Mouse (Mus musculus) kidney, adult 2 months (tissue): Measurements from ENCODE around the gene Gli3. TPM values are rescaled to one million over a fixed set of nuclear protein-coding genes. Genes with fewer than 3 reads are reported as not detected.

ENCODE experiments used
- DNase-seq: peaks from one replicate; pipeline ENCODE4 v3.0.0; 2021
- H3K27ac ChIP-seq: fragments of 200-500 bp; 2 replicates; pipeline ENCODE4 v1.5.1; 2012; ENCODE audit warnings: low read depth, low read length, control low read depth, inconsistent platforms; ENCODE audit not compliant: insufficient read depth
- H3K27me3 ChIP-seq: fragments of 200-500 bp; replicated peaks from 2 replicates; pipeline ENCODE4 v1.6.1; 2012; ENCODE audit warnings: mild to moderate bottlenecking, moderate library complexity, low read length, inconsistent platforms; ENCODE audit not compliant: control insufficient read depth, insufficient read depth
- H3K36me3 ChIP-seq: fragments of 200-500 bp; 2 replicates; pipeline ENCODE4 v1.6.1; 2012; ENCODE audit warnings: mild to moderate bottlenecking, moderate library complexity, low read length, inconsistent platforms; ENCODE audit not compliant: control insufficient read depth, insufficient read depth
- H3K4me1 ChIP-seq: fragments of 200-500 bp; 2 replicates; pipeline ENCODE4 v1.6.1; 2011; ENCODE audit warnings: low read length; ENCODE audit not compliant: control insufficient read depth, insufficient read depth
- H3K4me3 ChIP-seq: fragments of 200-500 bp; 2 replicates; pipeline ENCODE4 v1.5.1; 2011; ENCODE audit warnings: mild to moderate bottlenecking, low read depth, low read length, control low read depth; ENCODE audit not compliant: insufficient read depth
- CTCF ChIP-seq: fragments of 200-500 bp; conservative IDR thresholded peaks from 2 replicates; pipeline ENCODE4 v1.5.1; 2011; ENCODE audit warnings: low read depth, mild to moderate bottlenecking, control low read depth, low read length, moderate library complexity, mixed read lengths; ENCODE audit not compliant: insufficient read depth, insufficient read length
- POLR2A ChIP-seq: fragments of 200-500 bp; IDR thresholded peaks from one replicate; pipeline ENCODE4 v1.6.1; 2011; ENCODE audit warnings: low read depth, low read length, control low read depth
- WGBS: fragments of 180-500 bp; shearing (Covaris S2); methylation state at CpG from one replicate; pipeline ENCODE4 v1.1.7; 2018; 5-methylcytosine and 5-hydroxymethylcytosine counted together
- polyA plus RNA-seq: library from polyadenylated mRNA; depleted of rRNA; stranded (reverse); fragments of >200 nt; gene quantifications from 2 replicates; pipeline ENCODE4 v1.2.3, GENCODE M21; 2012

The Gli3 gene
- polyA plus RNA-seq, 1 experiment: 0.99 TPM

GRCm38 (mm10) chr13:15762901-15763417 lies 299.9 kb downstream of the Gli3 start:
- 42% methylated on average over 6 of the region's 6 CpGs for WGBS
- Histone ChIP-seq H3K4me1 (no peaks in the 10 kb centered on the region), H3K27ac (no peak overlapping the region), H3K4me3 (no peak overlapping the region), H3K27me3 (no peaks in the 10 kb centered on the region), H3K36me3 (no peaks in the 10 kb centered on the region)
- no peak for TF ChIP-seq POLR2A
- TF ChIP-seq CTCF: peak; percentile 70
- peak; percentile 30 for DNase-seq

- no peaks in the 10 kb centered on the region for H3K4me1 ChIP-seq
- DNase-seq: no peak
- no peaks in the 10 kb centered on the region for H3K36me3 ChIP-seq
- H3K27me3 ChIP-seq: no peaks in the 10 kb centered on the region; the same call in 1 of the 2 replicates
- H3K27ac ChIP-seq: no peak overlapping the region
- H3K4me3 ChIP-seq: no peak overlapping the region
- TF ChIP-seq CTCF (no peak), POLR2A (no peak)
- 63% methylated on average over 6 of the region's 6 CpGs for WGBS
Measured at GRCm38 (mm10) chr13:15777624-15778023, 314.6 kb downstream of the Gli3 start.
